Mouse (Mus musculus): Measurements from ENCODE around the gene Atg4a. TPM values are rescaled to one million over a fixed set of nuclear protein-coding genes. Genes with fewer than 3 reads are reported as not detected.

Gene Atg4a
- 18.3 TPM for total RNA-seq (2023)

GRCm38 (mm10) chrX:140956272-140956940, at the start of gene Atg4a, which contains the start of gene Psmd10:
Gene Atg4a, plus strand, starts transcription at chrX:140956907.
Gene Psmd10, minus strand, starts transcription at chrX:140956728.

GRCm38 (mm10) chrX:140907360-140907759, 49.3 kb upstream of the Atg4a start, which contains the start of gene Vsig1:
Gene Vsig1, plus strand, starts transcription at chrX:140907608.

Other genes starting within 250 kb of the Atg4a start
- not detected for gene Tex13b, start 143.5 kb upstream of the Atg4a start, total RNA-seq (2023)
- gene Vsig1, start 49.3 kb upstream of the Atg4a start, total RNA-seq (2023) = not detected
- 15.0 TPM for gene Psmd10, start 179 bp upstream of the Atg4a start, total RNA-seq (2023)

Data from CD8-positive naive resting alpha-beta T cell, adult 57 days (primary cell).